Comparison of ENCODE assay signal across 12 mouse cellular contexts in the genomic region with DNA sequence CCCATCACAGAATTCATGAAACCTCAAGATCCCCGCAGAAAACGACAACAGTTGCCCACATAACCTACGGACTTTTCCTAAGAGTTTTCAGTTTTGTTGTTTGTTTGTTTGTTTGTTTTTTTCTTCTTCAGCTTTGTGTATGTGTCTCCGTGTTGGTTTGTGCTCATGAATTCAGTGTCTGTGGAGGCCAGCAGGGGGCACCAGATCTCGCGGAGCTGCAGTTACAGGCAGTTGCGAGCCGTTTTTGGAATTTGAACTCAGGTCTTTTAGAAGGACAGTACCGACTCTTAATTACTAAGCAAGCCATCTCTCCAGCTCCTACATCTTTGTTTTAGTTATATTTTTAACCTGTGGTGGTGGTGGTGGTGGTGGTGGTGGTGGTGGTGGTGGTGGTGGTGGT. TPM values are rescaled to one million over a fixed set of nuclear protein-coding genes. Genes with fewer than 3 reads are reported as not detected.
DNase-seq lines count a peak whose midpoint lies in the region; ATAC-seq and TF ChIP-seq lines count a peak whose summit lies in the region.
"Had no signal": no experiment of that assay in that cellular context is flagged by ENCODE, and none has a peak within 500 bp of the region (broad histone marks: within the 10 kb centered on the region; RNA-seq: fewer than 3 reads in every experiment).

No protein-coding gene starts in this region.

- H3K4me2 ChIP-seq in heart, embryonic 11.5 days: no peak overlapping the region
- no peak overlapping the region for H3K4me2 ChIP-seq in midbrain, embryonic 14.5 days (ENCODE audit: low read length)
- H3K4me2 ChIP-seq in midbrain, embryonic 15.5 days: no peak overlapping the region

- DNase-seq in heart, adult 2 months: no peak
- DNase-seq in midbrain, embryonic 14.5 days: peak; percentile 39
- DNase-seq in induced T-regulatory cell, adult 2 months (ENCODE audit: low read depth): peak; percentile 54
- no peak for DNase-seq in urinary bladder, postnatal 36 days (ENCODE audit: low spot score in 2 of 2)
- no peak for DNase-seq in gastrocnemius, adult 8-10 months (ENCODE audit: low spot score in 2 of 2)
- DNase-seq: lung, adult 18-20 months had no signal

- intact Hi-C loops in heart, adult 2 months (cut with DNase I): loop anchor here (2.0 kb wide), 1 partner anchor 17 kb away; no protein-coding TSS in a partner anchor

- TF ChIP-seq POLR2A in heart, adult 2 months (IDR thresholded peaks at IDR 0.05; ENCODE audit: insufficient read depth, low read depth, low read length): no peak
- TF ChIP-seq POLR2A in ES-Bruce4 (IDR thresholded peaks at IDR 0.05; ENCODE audit: insufficient read depth, low read length): no peak

- peaks cover 7% of the 10 kb centered on the region for H3K4me1 ChIP-seq in heart, adult 2 months (ENCODE audit: control insufficient read depth, insufficient read depth, low read length)
- H3K4me1 ChIP-seq in heart, embryonic 11.5 days (ENCODE audit: control insufficient read depth, insufficient read depth, low read length): peaks cover 14% of the 10 kb centered on the region; the same call in 1 of the 2 replicates
- H3K4me1 ChIP-seq in midbrain, embryonic 14.5 days (ENCODE audit: control insufficient read depth, insufficient read depth, low read length): 0 out of 2 replicates have a peak, but pooled peaks cover 5% of the 10 kb centered on the region
- peaks cover 10% of the 10 kb centered on the region for H3K4me1 ChIP-seq in midbrain, embryonic 15.5 days
- no peaks in the 10 kb centered on the region for H3K4me1 ChIP-seq in ES-Bruce4 (ENCODE audit: control insufficient read depth, insufficient read depth, low read length)

- no peaks in the 10 kb centered on the region for H3K79me2 ChIP-seq in heart, adult 2 months (replicated peaks; ENCODE audit: control insufficient read depth, insufficient read depth, low read length)

- no peaks in the 10 kb centered on the region for H3K36me3 ChIP-seq in heart, adult 2 months (ENCODE audit: control insufficient read depth, insufficient read depth, low read length)
- no peaks in the 10 kb centered on the region for H3K36me3 ChIP-seq in heart, embryonic 11.5 days (ENCODE audit: control insufficient read depth, insufficient read depth, low read length)
- H3K36me3 ChIP-seq in midbrain, embryonic 14.5 days (ENCODE audit: control insufficient read depth, insufficient read depth, low read length): no peaks in the 10 kb centered on the region
- H3K36me3 ChIP-seq in midbrain, embryonic 15.5 days (replicated peaks): no peaks in the 10 kb centered on the region
- no peaks in the 10 kb centered on the region for H3K36me3 ChIP-seq in ES-Bruce4 (ENCODE audit: control insufficient read depth, insufficient read depth, low read length, poor library complexity, severe bottlenecking)

- H3K9ac ChIP-seq in heart, adult 2 months (ENCODE audit: low read depth, low read length): no peak overlapping the region
- H3K9ac ChIP-seq in heart, embryonic 11.5 days (ENCODE audit: low read depth, low read length): no peak overlapping the region
- no peak overlapping the region for H3K9ac ChIP-seq in midbrain, embryonic 14.5 days (replicated peaks; ENCODE audit: low read length)
- H3K9ac ChIP-seq in midbrain, embryonic 15.5 days: no peak overlapping the region
- H3K9ac ChIP-seq in ES-Bruce4 (ENCODE audit: low read depth, poor library complexity, severe bottlenecking): no peak overlapping the region

- TF ChIP-seq EP300 in heart, adult 2 months (IDR thresholded peaks at IDR 0.05; ENCODE audit: insufficient read depth, low read depth, low read length): no peak
- TF ChIP-seq EP300 in ES-Bruce4 (IDR thresholded peaks at IDR 0.05; ENCODE audit: insufficient read depth, low read depth, low read length): no peak

- H3K27ac ChIP-seq in heart, adult 2 months: no peak overlapping the region
- no peak overlapping the region for H3K27ac ChIP-seq in heart, embryonic 11.5 days (ENCODE audit: low read depth, low read length)
- no peak overlapping the region for H3K27ac ChIP-seq in midbrain, embryonic 14.5 days (replicated peaks; ENCODE audit: low read depth, low read length)
- no peak overlapping the region for H3K27ac ChIP-seq in midbrain, embryonic 15.5 days
- 0 out of 2 replicates have a peak overlapping the region, but pooled peaks have one; percentile 30 for H3K27ac ChIP-seq in ES-Bruce4 (ENCODE audit: insufficient read depth, low read length)

- no peak for ATAC-seq in heart, embryonic 11.5 days (replicated peaks; ENCODE audit: insufficient number of reproducible peaks, low FRiP score, low TSS enrichment)
- no peak for ATAC-seq in midbrain, embryonic 14.5 days (ENCODE audit: low FRiP score, low TSS enrichment)
- ATAC-seq in midbrain, embryonic 15.5 days (replicated peaks): no peak
- ATAC-seq: forebrain, embryonic 14.5 days; hindbrain, embryonic 16.5 days had no signal

- no peak overlapping the region for H3K4me3 ChIP-seq in heart, adult 2 months
- H3K4me3 ChIP-seq in heart, embryonic 11.5 days (ENCODE audit: low read depth, low read length): no peak overlapping the region
- no peak overlapping the region for H3K4me3 ChIP-seq in midbrain, embryonic 14.5 days (replicated peaks; ENCODE audit: low read depth, low read length)
- H3K4me3 ChIP-seq in midbrain, embryonic 15.5 days: no peak overlapping the region
- no peak overlapping the region for H3K4me3 ChIP-seq in ES-Bruce4 (ENCODE audit: low read depth, low read length)

- TF ChIP-seq CTCF in heart, adult 2 months (IDR thresholded peaks at IDR 0.05): peak; percentile 64
- TF ChIP-seq CTCF in ES-Bruce4 (IDR thresholded peaks at IDR 0.05; ENCODE audit: low read depth, low read length): peak; percentile 75

- H3K9me3 ChIP-seq in heart, embryonic 11.5 days (replicated peaks; ENCODE audit: control insufficient read depth, low read length): no peaks in the 10 kb centered on the region
- H3K9me3 ChIP-seq in midbrain, embryonic 14.5 days (ENCODE audit: control insufficient read depth, low read length): no peaks in the 10 kb centered on the region
- no peaks in the 10 kb centered on the region for H3K9me3 ChIP-seq in midbrain, embryonic 15.5 days
- no peaks in the 10 kb centered on the region for H3K9me3 ChIP-seq in ES-Bruce4 (replicated peaks; ENCODE audit: control insufficient read depth, insufficient read depth, low read length, poor library complexity, severe bottlenecking)

- WGBS in heart, adult 2 months: 68% methylated on average over 9 of the region's 9 CpGs
- WGBS in heart, embryonic 11.5 days (ENCODE audit: insufficient replicate concordance): 53% methylated on average over 9 of the region's 9 CpGs
- 65% methylated on average over 9 of the region's 9 CpGs for WGBS in midbrain, embryonic 14.5 days
- WGBS in midbrain, embryonic 15.5 days: 71% methylated on average over 9 of the region's 9 CpGs

- H3K27me3 ChIP-seq in heart, adult 2 months (ENCODE audit: control insufficient read depth, insufficient read depth, low read length): no peaks in the 10 kb centered on the region
- H3K27me3 ChIP-seq in heart, embryonic 11.5 days (ENCODE audit: control insufficient read depth, insufficient read depth, low read length): no peaks in the 10 kb centered on the region
- H3K27me3 ChIP-seq in midbrain, embryonic 14.5 days (ENCODE audit: control insufficient read depth, insufficient read depth, low read length): no peaks in the 10 kb centered on the region
- no peaks in the 10 kb centered on the region for H3K27me3 ChIP-seq in midbrain, embryonic 15.5 days (replicated peaks)
- no peaks in the 10 kb centered on the region for H3K27me3 ChIP-seq in ES-Bruce4 (ENCODE audit: control insufficient read depth, insufficient read depth, low read length, poor library complexity, severe bottlenecking)

RNA-seq across cellular contexts. Expression of a gene that starts 7.4 kb away (rescaled TPM):
- 10 to 100 TPM; 74.6 to 80.6 TPM for total RNA-seq in heart, adult 2 months (2021)
- 40.4 and 75.4 TPM in 2 replicates for polyA plus RNA-seq in heart, adult 2 months (2012; rRNA removed)
- 68.9 and 77.8 TPM in 2 replicates for polyA plus RNA-seq in heart, embryonic 11.5 days (2014; fragmentation: Nextera tagmentation; extraction: Ambion mirVana)
- polyA plus RNA-seq in midbrain, embryonic 14.5 days (2014; fragmentation: Nextera tagmentation; extraction: Ambion mirVana): 14.6 and 18.6 TPM in 2 replicates
- polyA plus RNA-seq in midbrain, embryonic 15.5 days (2015; fragmentation: Nextera tagmentation; extraction: Ambion mirVana): 28.9 and 29.8 TPM in 2 replicates
- polyA plus RNA-seq in ES-Bruce4 (2011; ENCODE audit: insufficient read depth, insufficient read length, low read depth, missing spikeins): 137 and 139 TPM in 2 replicates
- 100 to 1,000 TPM; 140 to 220 (median 197) TPM for total RNA-seq in gastrocnemius, adult 8-10 months (2022)

RNA-seq across cellular contexts. Expression of a gene that starts 28.8 kb away (rescaled TPM):
- 1 to 10 TPM; 2.3 to 3.9 TPM for total RNA-seq in heart, adult 2 months (2021)
- polyA plus RNA-seq in heart, adult 2 months (2012; rRNA removed): 6.0 and 13.2 TPM in 2 replicates
- 0.63 and 1.3 TPM in 2 replicates for polyA plus RNA-seq in heart, embryonic 11.5 days (2014; fragmentation: Nextera tagmentation; extraction: Ambion mirVana)
- polyA plus RNA-seq in midbrain, embryonic 14.5 days (2014; fragmentation: Nextera tagmentation; extraction: Ambion mirVana): 6.6 and 6.9 TPM in 2 replicates
- 5.2 and 6.0 TPM in 2 replicates for polyA plus RNA-seq in midbrain, embryonic 15.5 days (2015; fragmentation: Nextera tagmentation; extraction: Ambion mirVana)
- polyA plus RNA-seq in ES-Bruce4 (2011; ENCODE audit: insufficient read depth, insufficient read length, low read depth, missing spikeins): 8.1 and 11.4 TPM in 2 replicates
- total RNA-seq in gastrocnemius, adult 8-10 months (2022): 1 to 10 TPM in 1 of 4 experiments, under 1 TPM in 3; 0.22 to 1.1 (median 0.38) TPM
- total RNA-seq: common myeloid progenitor, adult 5-6 weeks had no signal

RNA-seq across cellular contexts. Expression of a gene that starts 30.6 kb away (rescaled TPM):
- total RNA-seq in heart, adult 2 months (2021): 10 to 100 TPM; 15.8 to 22.0 TPM
- polyA plus RNA-seq in heart, adult 2 months (2012; rRNA removed): 18.4 and 27.8 TPM in 2 replicates
- 18.9 and 21.6 TPM in 2 replicates for polyA plus RNA-seq in heart, embryonic 11.5 days (2014; fragmentation: Nextera tagmentation; extraction: Ambion mirVana)
- polyA plus RNA-seq in midbrain, embryonic 14.5 days (2014; fragmentation: Nextera tagmentation; extraction: Ambion mirVana): 29.1 and 37.2 TPM in 2 replicates
- polyA plus RNA-seq in midbrain, embryonic 15.5 days (2015; fragmentation: Nextera tagmentation; extraction: Ambion mirVana): 35.1 and 38.2 TPM in 2 replicates
- polyA plus RNA-seq in ES-Bruce4 (2011; ENCODE audit: insufficient read depth, insufficient read length, low read depth, missing spikeins): 35.5 and 36.9 TPM in 2 replicates
- total RNA-seq in gastrocnemius, adult 8-10 months (2022): 10 to 100 TPM in 2 of 4 experiments, 1 to 10 TPM in 2; 8.6 to 11.7 (median 9.8) TPM

RNA-seq across cellular contexts. Expression of a gene that starts 46.2 kb away (rescaled TPM):
- total RNA-seq in heart, adult 2 months (2021): 100 to 1,000 TPM; 199 to 228 TPM
- 256 and 333 TPM in 2 replicates for polyA plus RNA-seq in heart, adult 2 months (2012; rRNA removed)
- polyA plus RNA-seq in heart, embryonic 11.5 days (2014; fragmentation: Nextera tagmentation; extraction: Ambion mirVana): 45.5 and 75.6 TPM in 2 replicates
- 13.8 and 14.6 TPM in 2 replicates for polyA plus RNA-seq in midbrain, embryonic 14.5 days (2014; fragmentation: Nextera tagmentation; extraction: Ambion mirVana)
- 16.0 and 19.4 TPM in 2 replicates for polyA plus RNA-seq in midbrain, embryonic 15.5 days (2015; fragmentation: Nextera tagmentation; extraction: Ambion mirVana)
- polyA plus RNA-seq in ES-Bruce4 (2011; ENCODE audit: insufficient read depth, insufficient read length, low read depth, missing spikeins): 44.8 and 52.1 TPM in 2 replicates
- 10 to 100 TPM; 66.4 to 76.7 (median 72.5) TPM for total RNA-seq in gastrocnemius, adult 8-10 months (2022)

Comparison
In these comparisons a context has a peak if more than half of its experiments do, and no peak if none do; other contexts are left out.
1. DNase-seq: peak in midbrain, embryonic 14.5 days (single experiment) and induced T-regulatory cell, adult 2 months (single experiment); none in heart, adult 2 months (0 of 2), urinary bladder, postnatal 36 days (0 of 2) and gastrocnemius, adult 8-10 months (0 of 2).